Mouse (Mus musculus) B cell, adult (primary cell): ENCODE data around the gene Zfp575. TPM values are rescaled to one million over a fixed set of nuclear protein-coding genes. Genes with fewer than 3 reads are reported as not detected.

Experiments used
- total RNA-seq: library from RNA; stranded (reverse); gene quantifications from 4 replicates; pipeline ENCODE4 v1.2.4, GENCODE M21; 2023; ENCODE audit not compliant: inconsistent age

Zfp575 gene
- 0.18 to 0.22 TPM in 2 of 4 replicates, not detected in the others for total RNA-seq

DNA sequence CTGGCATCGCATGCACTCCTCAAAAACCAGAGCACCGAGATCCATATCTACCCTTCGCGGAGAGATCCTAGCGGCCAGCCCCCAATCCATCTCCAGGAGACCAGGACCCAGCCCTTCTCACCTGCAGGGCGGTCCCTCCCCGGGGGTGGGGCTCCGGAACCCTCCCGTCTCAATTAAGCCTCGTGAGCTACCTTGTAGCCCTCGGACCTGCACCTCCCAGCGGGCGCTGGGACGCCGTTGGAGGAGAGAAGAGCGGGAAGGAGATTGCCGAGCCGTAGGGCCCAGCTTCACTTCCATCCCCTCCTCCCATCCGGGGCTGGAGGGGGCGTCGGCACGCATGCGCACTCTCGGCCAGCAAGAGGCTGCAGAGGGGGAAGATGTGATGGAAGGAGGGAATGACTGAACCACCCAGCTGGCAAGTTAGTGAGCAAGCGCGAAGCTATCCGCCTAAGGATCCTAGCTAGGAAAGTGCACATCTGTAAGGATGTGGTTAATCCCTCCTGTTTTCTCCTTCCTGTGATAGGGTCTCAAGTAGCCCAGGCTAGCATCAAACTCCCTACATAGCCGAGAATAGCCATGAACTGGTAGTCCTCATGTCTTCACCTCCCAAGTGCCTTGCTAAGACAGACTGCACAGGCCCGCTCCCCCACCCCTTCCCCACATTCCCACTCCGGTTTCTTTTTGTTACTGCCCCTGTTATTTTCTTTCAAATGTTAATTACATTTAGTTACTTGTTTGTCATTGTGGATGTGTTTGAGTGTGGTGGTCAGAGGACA, at the start of gene Zfp575, which contains the start of gene Ethe1:
Gene Zfp575, minus strand, starts transcription at position 312 of the 776 bp plus-strand sequence.
Gene Ethe1, plus strand, starts transcription at position 214 of the 776 bp plus-strand sequence.

GRCm38 (mm10) chr7:24636264-24636663, 48.8 kb upstream of the Zfp575 start, which contains the start of gene Lypd3:
Lypd3 (plus strand) TSS chr7:24636550.

DNA sequence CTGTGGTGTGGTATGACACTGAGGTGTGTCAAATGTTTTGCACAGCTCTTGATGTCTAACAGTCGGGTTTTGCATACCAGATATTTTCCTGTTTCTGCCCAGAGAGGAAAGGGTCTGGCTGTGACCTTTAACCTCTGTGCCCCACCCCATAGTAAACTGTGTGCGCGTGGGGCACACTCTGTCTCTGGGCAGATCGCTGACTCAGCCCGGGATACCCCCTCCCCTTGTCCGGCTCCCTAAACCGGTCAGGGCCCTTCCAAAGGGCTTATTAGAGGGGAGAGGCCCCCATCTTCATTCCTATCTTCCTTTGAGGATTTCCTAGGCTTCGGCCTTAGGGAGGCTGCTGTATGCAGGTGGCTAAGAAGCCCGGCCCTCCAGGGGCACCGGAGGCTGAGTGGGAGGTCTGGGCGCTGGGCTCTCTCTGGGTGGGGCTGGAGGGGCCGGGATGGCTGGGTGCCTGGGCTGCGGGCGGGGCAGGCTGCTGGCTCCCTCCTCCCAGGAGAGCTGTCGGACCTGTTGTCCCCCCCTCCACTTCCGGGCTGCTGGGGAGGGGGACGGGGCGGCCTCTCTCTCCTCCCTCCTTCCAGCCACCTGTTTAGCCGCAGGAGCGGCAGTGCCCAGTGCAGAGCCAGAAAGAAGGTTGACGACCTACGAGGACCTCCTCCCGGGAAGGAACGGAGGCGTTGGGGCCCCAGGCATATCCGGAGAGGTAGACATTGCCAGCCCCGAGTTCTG, 22.9 kb upstream of the Zfp575 start, which contains the start of gene Phldb3:
Gene Phldb3, plus strand, starts transcription at position 620 of the 735 bp plus-strand sequence.

GRCm38 (mm10) chr7:24546068-24546614, 41.3 kb downstream of the Zfp575 start, which contains the start of the genes Pinlyp and Xrcc1:
Pinlyp (minus strand) TSS chr7:24546118.
Xrcc1 (plus strand) TSS chr7:24546289.

Other genes with a start within 250 kb of the Zfp575 start
- gene Lypd5, start 238.4 kb downstream of the Zfp575 start, total RNA-seq: not detected in 4 replicates
- gene Kcnn4, start 217.4 kb downstream of the Zfp575 start, total RNA-seq: 3.6 to 6.1 TPM (median 4.8 TPM) in 4 replicates
- 69.8 to 79.7 TPM (median 77.4 TPM) in 4 replicates for gene Smg9, start 188.0 kb downstream of the Zfp575 start, total RNA-seq
- 5.0 to 7.5 TPM (median 6.1 TPM) in 4 replicates for gene Irgc1, start 135.3 kb downstream of the Zfp575 start, total RNA-seq
- 535 to 734 TPM (median 595 TPM) in 4 replicates for gene Plaur, start 125.2 kb downstream of the Zfp575 start, total RNA-seq
- 0.78 to 3.1 TPM (median 1.9 TPM) in 4 replicates for gene Cadm4, start 105.6 kb downstream of the Zfp575 start, total RNA-seq
- gene Zfp428, start 80.6 kb downstream of the Zfp575 start, total RNA-seq: 1.4 to 2.2 TPM (median 1.7 TPM) in 4 replicates
- gene AC161166.1, start 75.2 kb downstream of the Zfp575 start, total RNA-seq: not detected in 4 replicates
- 22.3 to 27.3 TPM (median 24.2 TPM) in 4 replicates for gene Irgq, start 57.0 kb downstream of the Zfp575 start, total RNA-seq
- gene Pinlyp, start 41.5 kb downstream of the Zfp575 start, total RNA-seq: 0.87 TPM in 1 of 4 replicates, not detected in the others
- gene Xrcc1, start 41.4 kb downstream of the Zfp575 start, total RNA-seq: 85.4 to 92.1 TPM (median 88.0 TPM) in 4 replicates
- gene Ethe1, start 98 bp downstream of the Zfp575 start, total RNA-seq: 9.0 to 13.0 TPM (median 12.0 TPM) in 4 replicates
- gene Phldb3, start 23.1 kb upstream of the Zfp575 start, total RNA-seq: 22.1 to 31.0 TPM (median 26.2 TPM) in 4 replicates
- gene Lypd3, start 48.9 kb upstream of the Zfp575 start, total RNA-seq: 0.29 to 0.54 TPM in 2 of 4 replicates, not detected in the others
- gene Tex101, start 89.0 kb upstream of the Zfp575 start, total RNA-seq: not detected in 4 replicates
- gene BC049730, start 121.6 kb upstream of the Zfp575 start, total RNA-seq: not detected in 4 replicates
- gene Gm4763, start 139.3 kb upstream of the Zfp575 start, total RNA-seq: not detected in 4 replicates
- 0.29 to 0.32 TPM in 2 of 4 replicates, not detected in the others for gene Cd177, start 172.7 kb upstream of the Zfp575 start, total RNA-seq
- not detected in 4 replicates for gene Ceacam10, start 189.6 kb upstream of the Zfp575 start, total RNA-seq